Mouse (Mus musculus): ENCODE results near the gene Nxf7.
"Not testable (repeated sequence)": the region's sequence is repeated elsewhere in the genome, so short reads cannot be mapped to it uniquely, and the experiment has no call there.

DNA sequence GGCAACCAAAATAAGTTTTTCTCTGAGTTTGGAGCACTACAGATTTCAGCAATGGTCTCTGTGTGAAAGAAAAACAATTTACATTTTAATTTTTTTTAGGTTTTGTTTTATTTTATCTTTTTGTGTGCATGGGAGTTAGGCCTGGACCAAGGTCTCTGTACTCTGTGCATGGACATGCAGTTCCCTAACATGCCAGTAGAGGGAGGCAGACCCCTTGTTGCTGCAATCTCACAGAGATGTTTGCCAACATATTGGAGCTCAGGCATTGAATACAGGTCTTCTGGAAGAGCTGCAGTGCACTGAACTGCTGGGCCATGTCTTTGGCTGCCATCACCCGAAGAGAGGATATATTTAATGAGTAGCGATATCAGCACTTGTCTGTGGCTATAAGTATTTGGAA is 29.1 kb downstream of the Nxf7 start:
- TF ChIP-seq CTCF (IDR thresholded peaks at IDR 0.05): peak; percentile 70
- TF ChIP-seq POLR2A (IDR thresholded peaks at IDR 0.05; ENCODE audit: insufficient read depth, low read depth, low read length): not testable (repeated sequence)
- 0 out of 2 replicates have a peak, but pooled peaks have one; percentile 29 for TF ChIP-seq EP300 (IDR thresholded peaks at IDR 0.05; ENCODE audit: insufficient read depth, low read depth, low read length)
